Mouse (Mus musculus) kidney, embryonic 16.5 days (tissue): ENCODE data around the gene Ppef2. TPM values are rescaled to one million over a fixed set of nuclear protein-coding genes. Genes with fewer than 3 reads are reported as not detected.
A peak's percentile ranks its signal among the peaks of the same experiment; 100 is the strongest.

Source experiments
- ATAC-seq: fragments of 200-750 bp; cut with Nextera tagmentation; 2 replicates; pipeline ENCODE4 v1.8.0; 2017; ENCODE audit warnings: moderate TSS enrichment; ENCODE audit not compliant: low FRiP score, low TSS enrichment
- H3K27ac ChIP-seq: fragments of 300-500 bp; sonication (generic); 2 replicates; pipeline ENCODE4 v1.5.1; 2014; ENCODE audit warnings: low read length
- H3K27me3 ChIP-seq: fragments of 300-500 bp; sonication (generic); 2 replicates; pipeline ENCODE4 v1.6.1; 2014; ENCODE audit warnings: low read length, control low read depth, mixed read lengths; ENCODE audit not compliant: insufficient read depth
- H3K36me3 ChIP-seq: fragments of 300-500 bp; sonication (generic); 2 replicates; pipeline ENCODE4 v1.6.1; 2014; ENCODE audit warnings: low read length, control low read depth, mixed read lengths; ENCODE audit not compliant: insufficient read depth
- H3K4me1 ChIP-seq: fragments of 300-500 bp; sonication (generic); 2 replicates; pipeline ENCODE4 v1.6.1; 2014; ENCODE audit warnings: low read length, control low read depth, mixed read lengths; ENCODE audit not compliant: insufficient read depth
- H3K4me2 ChIP-seq: fragments of 300-500 bp; sonication (generic); replicated peaks from 2 replicates; pipeline ENCODE4 v1.6.1; 2014; ENCODE audit warnings: low read depth, low read length
- H3K4me3 ChIP-seq: fragments of 300-500 bp; sonication (generic); 2 replicates; pipeline ENCODE4 v1.5.1; 2014; ENCODE audit warnings: mild to moderate bottlenecking, low read length
- H3K9ac ChIP-seq: fragments of 300-500 bp; sonication (generic); replicated peaks from 2 replicates; pipeline ENCODE4 v1.6.1; 2014; ENCODE audit warnings: low read length
- H3K9me3 ChIP-seq: fragments of 300-500 bp; sonication (generic); 2 replicates; pipeline ENCODE4 v1.6.1; 2016; ENCODE audit warnings: low read length, control low read depth
- WGBS: fragments of 180-500 bp; shearing (Covaris S2); extraction: QIAGEN DNeasy Blood & Tissue Kit; methylation state at CpG from one replicate; pipeline ENCODE4 v1.1.7; 2014; 5-methylcytosine and 5-hydroxymethylcytosine counted together
- polyA plus RNA-seq: library from polyadenylated mRNA; unstranded; fragments of >200 nt; fragmentation: Nextera tagmentation; extraction: Ambion mirVana; gene quantifications from 2 replicates; pipeline ENCODE4 v1.2.1, GENCODE M21; 2015

Gene Ppef2
- polyA plus RNA-seq, 1 experiment from 2014 or later = 0.37 TPM

DNA sequence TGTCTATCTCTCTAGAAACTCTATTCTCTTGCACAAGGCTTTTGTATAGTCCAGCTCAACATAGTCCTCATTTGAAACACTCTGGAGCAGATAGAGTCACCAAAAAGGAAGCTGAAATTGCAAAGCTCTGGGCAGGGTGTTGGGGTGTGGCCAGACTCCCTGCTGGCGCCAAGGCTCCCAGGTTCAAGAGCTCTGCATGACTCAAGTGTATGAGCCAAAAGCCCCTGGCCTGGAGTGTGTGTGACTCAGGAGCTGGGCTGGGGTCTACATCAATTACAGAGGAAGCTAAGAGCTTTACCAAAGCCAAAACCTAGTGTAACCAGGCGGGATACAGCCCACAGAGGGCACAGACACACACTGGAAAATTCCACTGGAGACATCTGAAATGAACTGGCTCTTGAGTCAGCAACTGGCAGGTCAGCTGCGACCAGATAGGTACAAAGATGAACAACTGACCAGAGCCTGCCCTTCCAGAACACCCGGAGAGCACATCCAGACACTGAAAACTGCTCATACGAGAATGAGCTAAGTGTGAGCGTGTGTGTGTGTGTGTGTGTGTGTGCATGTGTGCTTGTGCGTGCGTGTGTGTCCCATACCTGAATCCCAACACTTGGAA lies 35.7 kb downstream of the Ppef2 start:
- no peak for ATAC-seq
- H3K4me1 ChIP-seq = no peaks in the 10 kb centered on the region
- WGBS = 87% methylated on average over 8 of the region's 8 CpGs

DNA sequence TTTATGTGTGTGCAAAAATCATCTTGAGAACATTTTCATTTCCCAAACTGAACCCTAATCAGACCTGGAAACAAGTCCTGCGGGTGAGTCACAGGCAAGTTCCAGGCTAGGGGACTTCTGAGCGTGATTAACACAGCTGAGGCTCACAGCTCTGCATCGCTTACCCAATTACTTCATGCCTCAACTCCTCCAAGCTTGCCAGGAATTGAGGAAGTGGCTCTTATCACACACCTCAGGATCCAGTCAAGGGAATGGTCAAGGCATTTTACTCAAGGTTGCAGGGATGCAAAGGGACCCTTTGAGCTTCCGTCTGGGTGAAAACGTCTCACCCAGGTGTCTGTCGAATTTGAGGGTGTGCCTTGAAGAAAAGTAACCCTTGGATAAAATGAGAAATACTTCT lies 36.3 kb downstream of the Ppef2 start:
- Histone ChIP-seq H3K9ac (no peak overlapping the region), H3K36me3 (no peaks in the 10 kb centered on the region), H3K4me3 (no peak overlapping the region), H3K4me1 (no peaks in the 10 kb centered on the region), H3K4me2 (no peak overlapping the region), H3K27ac (no peak overlapping the region), H3K27me3 (no peaks in the 10 kb centered on the region), H3K9me3 (no peaks in the 10 kb centered on the region)
- WGBS = 64% methylated on average over 6 of the region's 6 CpGs
- peak; percentile 73; the same call in 1 of the 2 replicates for ATAC-seq

More for the DNA sequence above, 35.7 kb downstream of the Ppef2 start:
- no peaks in the 10 kb centered on the region for H3K36me3 ChIP-seq
- no peak overlapping the region for H3K4me3 ChIP-seq
- H3K9me3 ChIP-seq = no peaks in the 10 kb centered on the region
- H3K27me3 ChIP-seq = no peaks in the 10 kb centered on the region
- H3K9ac ChIP-seq = no peak overlapping the region
- no peak overlapping the region for H3K4me2 ChIP-seq
- no peak overlapping the region for H3K27ac ChIP-seq

DNA sequence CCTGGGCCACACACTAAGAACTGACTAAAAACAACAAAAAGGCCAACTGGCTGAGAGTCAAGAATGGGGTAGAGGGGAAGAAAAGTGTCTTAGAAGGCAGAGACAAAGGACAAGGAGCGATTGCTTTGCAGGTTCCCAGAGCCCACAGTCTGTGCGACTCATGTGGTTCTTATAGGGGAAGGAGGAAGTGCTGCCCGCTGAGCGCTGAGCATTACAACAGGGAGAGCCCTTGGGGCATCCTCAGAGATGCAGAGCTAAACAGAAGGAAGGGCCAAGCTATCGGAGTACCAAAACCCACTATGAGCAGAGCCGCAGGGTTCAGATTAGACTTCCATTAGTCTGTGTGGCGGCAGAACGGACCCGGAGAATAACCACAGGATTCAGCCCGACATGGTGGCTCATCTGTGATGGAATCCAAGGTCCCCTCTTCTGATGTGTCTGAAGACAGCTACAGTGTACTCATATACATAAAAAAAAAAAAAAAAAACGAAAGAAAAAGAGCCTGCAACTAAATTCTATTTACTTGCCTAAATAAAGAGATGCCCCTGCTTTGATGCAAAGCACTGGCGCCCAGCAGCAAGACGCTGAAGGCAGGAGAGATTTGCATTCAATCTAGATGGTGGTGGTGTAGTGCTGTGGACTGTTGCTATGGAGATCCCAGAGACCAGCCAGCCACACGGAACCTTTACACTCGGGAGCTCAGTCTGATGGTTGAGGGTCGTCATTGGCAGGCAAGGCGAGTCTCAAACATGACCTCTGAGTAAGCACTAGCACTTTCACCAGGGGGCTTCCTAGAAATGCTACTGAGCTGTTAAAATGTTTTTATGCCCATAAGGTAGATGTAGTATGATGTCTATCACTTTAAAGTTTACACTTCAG lies 36.9 kb downstream of the Ppef2 start:
- Histone ChIP-seq H3K9ac (no peak overlapping the region), H3K9me3 (no peaks in the 10 kb centered on the region), H3K4me1 (no peaks in the 10 kb centered on the region), H3K36me3 (no peaks in the 10 kb centered on the region), H3K27me3 (no peaks in the 10 kb centered on the region), H3K27ac (no peak overlapping the region), H3K4me2 (no peak overlapping the region), H3K4me3 (no peak overlapping the region)
- 59% methylated on average over 17 of the region's 17 CpGs for WGBS
- ATAC-seq = no peak; the same call in 1 of the 2 replicates

DNA sequence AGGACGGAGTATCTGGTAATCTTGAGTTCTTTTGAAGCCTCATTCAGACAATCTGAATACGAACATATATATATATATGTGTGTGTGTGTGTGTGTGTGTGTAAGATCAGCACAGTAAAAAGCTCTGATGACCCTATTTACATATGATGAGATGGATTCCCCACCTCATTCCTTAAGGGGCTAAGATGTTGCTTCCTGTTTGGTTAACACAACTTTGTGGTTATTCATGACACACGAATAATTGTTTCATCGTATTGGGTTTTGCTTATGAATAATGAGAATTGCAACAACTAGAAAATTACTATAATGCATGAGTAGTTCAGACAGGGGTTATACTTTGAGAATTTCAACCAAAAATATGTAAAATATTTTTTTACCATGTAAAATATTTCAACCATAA lies 40.8 kb downstream of the Ppef2 start, which contains the start of gene U90926:
Gene U90926 (minus strand): TSS at position 101 of the 400 bp plus-strand sequence.
- no peak within 1 kb of the TSS for H3K4me2 ChIP-seq
- H3K9ac ChIP-seq = no peak within 1 kb of the TSS
- H3K4me3 ChIP-seq = no peak within 1 kb of the TSS
- ATAC-seq = no peak
- H3K4me1 ChIP-seq = no peaks in the 10 kb centered on the region
- no peaks in the 10 kb centered on the region for H3K27me3 ChIP-seq
- whole genome bisulfite sequencing = 91% methylated on average over 4 of the region's 4 CpGs
- H3K27ac ChIP-seq = no peak within 1 kb of the TSS
- no peaks in the 10 kb centered on the region for H3K9me3 ChIP-seq
- H3K36me3 ChIP-seq = no peaks in the 10 kb centered on the region

DNA sequence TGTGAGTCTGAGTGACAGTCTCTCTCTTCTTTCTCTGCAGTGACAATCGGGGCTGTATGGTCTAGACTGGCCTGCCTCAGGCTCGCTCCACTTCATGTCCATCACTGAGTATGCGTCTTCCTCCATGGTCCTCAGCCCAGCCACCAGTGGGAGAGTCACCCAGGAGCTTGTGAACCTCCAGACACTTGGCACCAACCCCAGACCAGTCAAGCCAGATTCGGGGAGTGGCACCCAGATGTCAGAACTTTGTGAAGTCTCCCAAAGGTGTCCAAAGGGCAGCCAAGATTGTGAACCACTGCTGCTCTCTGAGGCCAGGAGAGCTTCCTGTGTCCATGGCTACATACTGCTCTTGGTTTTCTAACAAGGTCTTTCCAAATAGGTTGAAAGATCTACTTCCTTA lies 43.8 kb downstream of the Ppef2 start:
- WGBS = 97% methylated on average over 4 of the region's 4 CpGs
- no peak overlapping the region for H3K9ac ChIP-seq
- no peaks in the 10 kb centered on the region for H3K4me1 ChIP-seq
- H3K27me3 ChIP-seq = no peaks in the 10 kb centered on the region
- no peaks in the 10 kb centered on the region for H3K36me3 ChIP-seq
- H3K4me3 ChIP-seq = no peak overlapping the region
- H3K4me2 ChIP-seq = no peak overlapping the region
- no peaks in the 10 kb centered on the region for H3K9me3 ChIP-seq
- H3K27ac ChIP-seq = no peak overlapping the region
- ATAC-seq = no peak

DNA sequence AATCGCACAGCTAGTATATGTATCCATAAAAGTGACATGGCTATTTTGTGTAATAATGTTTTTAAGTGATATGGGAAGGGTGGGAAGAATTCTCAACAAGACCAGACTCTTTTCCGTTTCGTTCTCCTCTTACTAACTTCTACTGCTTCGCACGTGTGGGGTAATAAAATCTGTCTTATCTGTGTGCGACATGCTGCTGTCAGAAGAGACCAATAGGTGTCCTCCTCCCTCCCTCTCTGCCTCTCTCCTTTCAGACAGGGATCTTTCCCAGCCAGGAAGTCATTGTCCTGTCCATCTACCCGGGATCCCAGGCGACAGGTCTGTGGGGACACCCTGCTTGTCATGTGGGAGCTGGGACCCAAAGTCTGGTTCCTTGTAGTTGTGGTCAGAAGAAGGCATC lies 45.9 kb downstream of the Ppef2 start:
- H3K4me3 ChIP-seq = no peak overlapping the region
- H3K9ac ChIP-seq = no peak overlapping the region
- no peak overlapping the region for H3K27ac ChIP-seq
- 0 out of 2 replicates have a peak, but pooled peaks cover 6% of the 10 kb centered on the region for H3K4me1 ChIP-seq
- H3K9me3 ChIP-seq = no peaks in the 10 kb centered on the region
- no peak for ATAC-seq
- no peaks in the 10 kb centered on the region for H3K36me3 ChIP-seq
- H3K27me3 ChIP-seq = no peaks in the 10 kb centered on the region
- 59% methylated on average over 8 of the region's 8 CpGs for WGBS
- H3K4me2 ChIP-seq = no peak overlapping the region

DNA sequence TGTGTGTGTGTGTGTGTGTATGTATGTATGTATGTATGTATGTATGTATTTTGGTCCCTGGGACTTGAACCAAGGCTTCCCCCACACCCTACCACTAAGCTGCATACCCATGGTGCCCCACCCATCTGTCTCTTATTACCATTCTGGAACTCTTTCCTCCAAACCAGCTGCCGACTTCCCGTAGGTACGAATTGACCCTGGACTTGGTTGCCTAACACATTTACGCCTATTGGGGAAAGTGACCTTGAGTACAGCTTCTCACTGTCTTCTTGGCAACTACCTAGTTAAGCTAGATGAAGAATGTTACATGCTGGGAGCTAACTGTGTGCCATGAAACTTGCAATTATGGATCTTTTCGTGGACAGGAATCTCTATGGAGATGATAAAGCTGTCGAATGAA lies 50.0 kb downstream of the Ppef2 start:
- H3K4me2 ChIP-seq = no peak overlapping the region
- 92% methylated on average over 6 of the region's 6 CpGs for WGBS
- H3K4me1 ChIP-seq = 0 out of 2 replicates have a peak, but pooled peaks cover 10% of the 10 kb centered on the region
- H3K27ac ChIP-seq = no peak overlapping the region
- no peaks in the 10 kb centered on the region for H3K9me3 ChIP-seq
- no peak for ATAC-seq
- peaks cover 14% of the 10 kb centered on the region for H3K36me3 ChIP-seq
- no peak overlapping the region for H3K9ac ChIP-seq
- H3K27me3 ChIP-seq = no peaks in the 10 kb centered on the region
- no peak overlapping the region for H3K4me3 ChIP-seq

DNA sequence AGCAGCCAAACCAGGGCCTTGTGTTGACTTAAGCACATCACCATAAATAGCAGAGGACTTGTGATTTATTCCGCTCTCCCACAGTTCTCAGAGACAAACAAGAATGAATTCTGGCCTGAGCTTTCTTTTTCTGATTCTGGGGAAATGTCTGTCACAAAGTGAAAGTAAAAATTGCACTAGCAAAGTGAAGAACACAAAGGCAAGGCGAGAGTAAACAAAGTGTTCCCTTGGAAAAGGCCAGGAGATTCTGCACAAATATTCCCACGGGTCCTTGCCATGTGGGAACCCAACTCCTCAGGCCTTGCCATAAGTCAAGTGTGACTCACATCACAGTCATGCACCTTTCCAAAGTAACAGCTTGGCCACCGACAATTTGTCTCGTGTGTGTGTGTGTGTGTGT lies 50.4 kb downstream of the Ppef2 start:
- H3K9ac ChIP-seq = no peak overlapping the region
- H3K4me2 ChIP-seq = no peak overlapping the region
- H3K27me3 ChIP-seq = no peaks in the 10 kb centered on the region
- peak overlapping the region; percentile 82 for H3K27ac ChIP-seq
- 0 out of 2 replicates have a peak, but pooled peaks cover 10% of the 10 kb centered on the region for H3K4me1 ChIP-seq
- ATAC-seq = peak; percentile 7; the same call in 1 of the 2 replicates
- H3K36me3 ChIP-seq = peaks cover 17% of the 10 kb centered on the region
- no peaks in the 10 kb centered on the region for H3K9me3 ChIP-seq
- 65% methylated on average over 5 of the region's 5 CpGs for WGBS
- H3K4me3 ChIP-seq = no peak overlapping the region

DNA sequence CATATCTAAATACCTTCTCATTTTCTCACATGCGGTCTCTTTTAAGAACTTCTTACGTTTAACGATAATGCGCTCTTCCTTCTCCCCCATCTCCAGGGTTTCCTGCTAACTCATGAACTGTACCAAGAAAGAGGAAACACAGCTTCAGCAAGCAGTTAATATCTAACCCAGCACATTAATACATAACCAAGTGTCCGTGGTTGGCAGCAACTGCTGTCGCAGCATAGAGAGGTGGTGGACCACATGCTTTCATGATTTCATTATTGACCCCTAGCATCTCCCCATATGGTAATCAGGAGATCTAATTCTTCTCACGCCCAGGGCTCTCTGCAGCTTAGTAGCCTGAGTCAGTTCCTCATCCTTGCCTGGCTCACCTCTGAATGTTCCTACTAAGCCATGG lies 50.9 kb downstream of the Ppef2 start:
- H3K4me2 ChIP-seq = no peak overlapping the region
- no peak overlapping the region for H3K4me3 ChIP-seq
- no peak overlapping the region for H3K9ac ChIP-seq
- 0 out of 2 replicates have a peak, but pooled peaks cover 10% of the 10 kb centered on the region for H3K4me1 ChIP-seq
- no peaks in the 10 kb centered on the region for H3K9me3 ChIP-seq
- H3K36me3 ChIP-seq = peaks cover 20% of the 10 kb centered on the region
- WGBS = 59% methylated on average over 7 of the region's 7 CpGs
- H3K27ac ChIP-seq = peak overlapping the region; percentile 82
- ATAC-seq = peak; percentile 75
- no peaks in the 10 kb centered on the region for H3K27me3 ChIP-seq
